Mouse (Mus musculus) C2C12 (cell line): ENCODE results near the gene Nfib.

Experiments used
- CEBPB ChIP-seq: IDR thresholded peaks from one replicate; pipeline ENCODE4 v1.6.1; 2011; ENCODE audit warnings: low read depth, mild to moderate bottlenecking, control low read depth, moderate library complexity
- CTCF ChIP-seq: IDR thresholded peaks from one replicate; pipeline ENCODE4 v1.5.1; 2011; ENCODE audit not compliant: control insufficient read depth, insufficient read depth, insufficient read length
- FOSL1 ChIP-seq: IDR thresholded peaks from one replicate; pipeline ENCODE4 v1.8.0; 2011; ENCODE audit warnings: mild to moderate bottlenecking, low read length; ENCODE audit not compliant: poor library complexity, insufficient read depth, severe bottlenecking
- MAX ChIP-seq: IDR thresholded peaks from one replicate; pipeline ENCODE4 v1.6.1; 2011; ENCODE audit warnings: mild to moderate bottlenecking, control low read depth
- MYOD1 ChIP-seq: IDR thresholded peaks from one replicate; pipeline ENCODE4 v1.6.1; 2011; ENCODE audit warnings: low read depth; ENCODE audit not compliant: control insufficient read depth, insufficient read length
- MYOG ChIP-seq: IDR thresholded peaks from one replicate; pipeline ENCODE4 v1.6.1; 2011; ENCODE audit not compliant: control insufficient read depth, insufficient read length; ENCODE audit errors: extremely low read depth
- USF1 ChIP-seq: IDR thresholded peaks from one replicate; pipeline ENCODE4 v1.6.1; 2011; ENCODE audit warnings: low read depth, mild to moderate bottlenecking, control low read depth, moderate library complexity

DNA sequence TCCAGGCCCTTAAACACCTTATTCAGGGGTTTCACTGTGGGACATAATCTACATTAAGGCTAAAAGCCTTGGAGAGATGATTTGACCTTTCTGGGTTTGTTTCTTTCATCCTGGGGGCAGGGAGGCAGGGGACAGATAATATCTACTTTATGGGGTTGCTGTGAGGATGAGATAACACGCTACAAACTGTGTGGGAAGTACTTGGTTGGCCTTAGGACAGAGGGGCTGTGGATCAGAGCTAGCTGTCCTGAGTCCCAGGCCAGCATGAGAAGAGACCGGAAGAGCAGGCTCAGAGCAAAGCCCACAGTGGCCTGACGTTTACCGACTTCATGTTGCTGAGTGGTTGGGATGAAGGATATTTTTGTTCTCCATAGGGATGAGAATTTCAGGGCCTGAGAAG lies 81.7 kb downstream of the Nfib start:
- TF ChIP-seq CTCF (no peak), USF1 (no peak), MAX (no peak), CEBPB (no peak), MYOG (no peak), MYOD1 (no peak), FOSL1 (no peak)
